Mouse (Mus musculus): ENCODE measurements around the gene Krtap19-3.

Krtap19-3 gene

GRCm38 (mm10) chr16:88877938-88878337, at the start of gene Krtap19-3:
Gene Krtap19-3 (minus strand): TSS chr16:88878038.
- no peak for DNase-seq (ENCODE audit: extremely low read depth, low read depth)

GRCm38 (mm10) chr16:88896357-88896756, 18.5 kb upstream of the Krtap19-3 start, which contains the start of gene Krtap19-5:
Gene Krtap19-5 (minus strand): TSS chr16:88896457.
- DNase-seq (ENCODE audit: extremely low read depth, low read depth): no peak

- no peak for DNase-seq (ENCODE audit: extremely low read depth, low read depth)
Measured at GRCm38 (mm10) chr16:88886870-88887269, 9.0 kb upstream of the Krtap19-3 start.

GRCm38 (mm10) chr16:88884989-88885388, 7.2 kb upstream of the Krtap19-3 start, which contains the start of gene Krtap19-4:
Gene Krtap19-4 (minus strand): TSS chr16:88885089.
- DNase-seq (ENCODE audit: extremely low read depth, low read depth): no peak

- no peak for DNase-seq (ENCODE audit: extremely low read depth, low read depth)
Measured at GRCm38 (mm10) chr16:88874169-88874568, 3.7 kb downstream of the Krtap19-3 start, which contains the start of gene Krtap19-2. Gene Krtap19-2 (minus strand): TSS chr16:88874269.

GRCm38 (mm10) chr16:88869311-88869710, 8.5 kb downstream of the Krtap19-3 start, which contains the start of gene Krtap19-1:
Gene Krtap19-1 (minus strand): TSS chr16:88869411.
- no peak for DNase-seq (ENCODE audit: extremely low read depth, low read depth)

- DNase-seq (ENCODE audit: extremely low read depth, low read depth): no peak
Measured at GRCm38 (mm10) chr16:88864887-88865407, 12.9 kb downstream of the Krtap19-3 start.

GRCm38 (mm10) chr16:88851450-88851849, 26.4 kb downstream of the Krtap19-3 start:
- peak; percentile 0 for DNase-seq (ENCODE audit: extremely low read depth, low read depth)

- DNase-seq (ENCODE audit: extremely low read depth, low read depth): no peak
Measured at GRCm38 (mm10) chr16:88848558-88848957, 29.3 kb downstream of the Krtap19-3 start.

GRCm38 (mm10) chr16:88847363-88847762, 30.5 kb downstream of the Krtap19-3 start:
- DNase-seq (ENCODE audit: extremely low read depth, low read depth): no peak
